Comparison of ENCODE assay signal across 10 mouse cellular contexts in the genomic region with DNA sequence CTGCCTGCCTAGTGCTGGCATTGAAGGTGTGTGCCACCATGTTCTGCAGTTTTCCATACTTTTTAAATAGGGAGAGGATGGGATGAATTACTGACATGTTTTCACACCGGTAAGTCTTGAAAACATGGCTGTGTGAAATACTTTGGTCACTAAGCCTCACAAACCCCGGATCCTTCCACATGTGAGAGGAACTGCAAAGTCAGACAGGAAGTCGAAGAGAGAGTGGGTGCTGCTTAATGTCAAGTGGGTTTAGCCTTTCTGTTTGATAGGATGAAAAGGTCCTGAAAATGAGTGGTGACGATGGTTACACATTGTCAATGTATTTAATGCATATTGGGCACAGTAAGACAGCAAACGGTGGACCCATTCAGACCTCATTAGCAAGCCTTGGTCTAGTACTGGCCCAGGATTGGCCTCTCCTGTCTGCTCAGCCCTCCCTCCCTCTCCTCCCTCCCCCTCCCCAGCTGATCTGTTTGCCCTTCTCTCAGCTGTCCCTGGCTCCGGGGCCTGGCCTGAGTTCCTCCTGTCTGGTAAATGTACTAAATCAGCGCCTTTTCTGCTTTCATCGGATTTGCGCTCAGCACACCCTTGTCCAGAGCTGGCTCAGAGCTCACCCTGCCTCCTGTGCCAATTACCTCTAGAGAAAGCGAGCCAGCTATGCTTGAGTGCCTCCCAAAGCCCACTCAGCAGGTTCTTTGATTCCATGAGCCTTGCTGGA. TPM values are rescaled to one million over a fixed set of nuclear protein-coding genes. Genes with fewer than 3 reads are reported as not detected.
DNase-seq lines count a peak whose midpoint lies in the region; ATAC-seq and TF ChIP-seq lines count a peak whose summit lies in the region.
"Had no signal": no experiment of that assay in that cellular context is flagged by ENCODE, and none has a peak within 500 bp of the region (broad histone marks: within the 10 kb centered on the region; RNA-seq: fewer than 3 reads in every experiment).

No protein-coding gene starts in this region.

- no peak for TF ChIP-seq CTCF in hindbrain, postnatal 0 days (IDR thresholded peaks at IDR 0.05; ENCODE audit: low read depth)

- DNase-seq in lung, postnatal 14 days: no peak
- DNase-seq in embryo, embryonic 11 days: peak; percentile 65
- peak; percentile 81 for DNase-seq in hindbrain, postnatal 0 days (ENCODE audit: low spot score)
- DNase-seq in ovary, postnatal 36 days (ENCODE audit: low spot score): no peak

- no peaks in the 10 kb centered on the region for H3K27me3 ChIP-seq in lung, embryonic 15.5 days
- no peaks in the 10 kb centered on the region for H3K27me3 ChIP-seq in hindbrain, postnatal 0 days (ENCODE audit: insufficient read depth, low read length)
- H3K27me3 ChIP-seq in midbrain, embryonic 15.5 days (replicated peaks): no peaks in the 10 kb centered on the region
- H3K27me3 ChIP-seq in intestine, embryonic 15.5 days (replicated peaks): no peaks in the 10 kb centered on the region
- H3K27me3 ChIP-seq: Patski had no signal

- H3K27ac ChIP-seq in lung, embryonic 15.5 days: no peak overlapping the region
- no peak overlapping the region for H3K27ac ChIP-seq in hindbrain, postnatal 0 days
- no peak overlapping the region for H3K27ac ChIP-seq in midbrain, embryonic 15.5 days
- H3K27ac ChIP-seq in intestine, embryonic 15.5 days: no peak overlapping the region
- H3K27ac ChIP-seq: macrophage had no signal

- no peaks in the 10 kb centered on the region; the same call in 1 of the 2 replicates for H3K4me1 ChIP-seq in lung, embryonic 15.5 days
- H3K4me1 ChIP-seq in hindbrain, postnatal 0 days (ENCODE audit: insufficient read depth, low read length): no peaks in the 10 kb centered on the region
- H3K4me1 ChIP-seq in midbrain, embryonic 15.5 days: peaks cover 6% of the 10 kb centered on the region
- 0 out of 2 replicates have a peak, but pooled peaks cover 4% of the 10 kb centered on the region for H3K4me1 ChIP-seq in intestine, embryonic 15.5 days (replicated peaks)

- H3K36me3 ChIP-seq in lung, embryonic 15.5 days: no peaks in the 10 kb centered on the region
- no peaks in the 10 kb centered on the region for H3K36me3 ChIP-seq in hindbrain, postnatal 0 days (ENCODE audit: insufficient read depth, low read length)
- H3K36me3 ChIP-seq in midbrain, embryonic 15.5 days (replicated peaks): no peaks in the 10 kb centered on the region
- H3K36me3 ChIP-seq in intestine, embryonic 15.5 days: no peaks in the 10 kb centered on the region

- no peak overlapping the region for H3K4me2 ChIP-seq in lung, embryonic 15.5 days
- no peak overlapping the region for H3K4me2 ChIP-seq in hindbrain, postnatal 0 days (ENCODE audit: low read depth, low read length)
- no peak overlapping the region for H3K4me2 ChIP-seq in midbrain, embryonic 15.5 days
- H3K4me2 ChIP-seq in intestine, embryonic 15.5 days (replicated peaks): no peak overlapping the region

- no peak overlapping the region for H3K4me3 ChIP-seq in lung, embryonic 15.5 days
- H3K4me3 ChIP-seq in hindbrain, postnatal 0 days (ENCODE audit: low read length): no peak overlapping the region
- H3K4me3 ChIP-seq in midbrain, embryonic 15.5 days: no peak overlapping the region
- no peak overlapping the region for H3K4me3 ChIP-seq in intestine, embryonic 15.5 days (replicated peaks)

- no peaks in the 10 kb centered on the region for H3K9me3 ChIP-seq in lung, embryonic 15.5 days
- no peaks in the 10 kb centered on the region for H3K9me3 ChIP-seq in hindbrain, postnatal 0 days (ENCODE audit: low read length)
- no peaks in the 10 kb centered on the region for H3K9me3 ChIP-seq in midbrain, embryonic 15.5 days
- H3K9me3 ChIP-seq in intestine, embryonic 15.5 days: no peaks in the 10 kb centered on the region

- 53% methylated on average over 10 of the region's 10 CpGs for WGBS in lung, embryonic 15.5 days
- WGBS in hindbrain, postnatal 0 days: 32% methylated on average over 10 of the region's 10 CpGs
- WGBS in midbrain, embryonic 15.5 days: 28% methylated on average over 10 of the region's 10 CpGs
- 44% methylated on average over 10 of the region's 10 CpGs for WGBS in intestine, embryonic 15.5 days

- ATAC-seq in lung, embryonic 15.5 days (ENCODE audit: borderline replicate concordance, extremely low read depth, low FRiP score, low TSS enrichment): 0 out of 2 replicates have a peak, but pooled peaks have one; percentile 31
- ATAC-seq in hindbrain, postnatal 0 days: peak; percentile 91
- peak; percentile 72 for ATAC-seq in midbrain, embryonic 15.5 days (replicated peaks)
- ATAC-seq in intestine, embryonic 15.5 days: no peak
- ATAC-seq in granulocyte monocyte progenitor cell, adult 5-6 weeks (replicated peaks; ENCODE audit: poor library complexity, severe bottlenecking): no peak
- ATAC-seq: Patski had no signal

- H3K9ac ChIP-seq in lung, embryonic 15.5 days: no peak overlapping the region
- H3K9ac ChIP-seq in hindbrain, postnatal 0 days (replicated peaks; ENCODE audit: low read length): no peak overlapping the region
- no peak overlapping the region for H3K9ac ChIP-seq in midbrain, embryonic 15.5 days
- H3K9ac ChIP-seq in intestine, embryonic 15.5 days: no peak overlapping the region

RNA-seq across cellular contexts. Expression of a gene that starts 6.7 kb away (rescaled TPM):
- 2.5 and 2.6 TPM in 2 replicates for polyA plus RNA-seq in lung, embryonic 15.5 days (2015; fragmentation: Nextera tagmentation; extraction: Ambion mirVana)
- total RNA-seq in hindbrain, postnatal 0 days (2014; rRNA removed): 3.6 and 4.5 TPM in 2 replicates
- polyA plus RNA-seq in hindbrain, postnatal 0 days (2015; fragmentation: Nextera tagmentation; extraction: Ambion mirVana): 0.89 and 1.0 TPM in 2 replicates
- polyA plus RNA-seq in midbrain, embryonic 15.5 days (2015; fragmentation: Nextera tagmentation; extraction: Ambion mirVana): 2.0 and 2.1 TPM in 2 replicates
- polyA plus RNA-seq in intestine, embryonic 15.5 days (2015; fragmentation: Nextera tagmentation; extraction: Ambion mirVana): 2.6 and 2.7 TPM in 2 replicates
- 0.15 and 1.6 TPM in 2 replicates for total RNA-seq in granulocyte monocyte progenitor cell, adult 5-6 weeks (2014; fragmentation: Nextera tagmentation)
- total RNA-seq in granulocyte monocyte progenitor cell, adult 5-6 weeks (2017): 0.21 TPM in 1 of 2 replicates, not detected in the other

Comparison
In these comparisons a context has a peak if more than half of its experiments do, and no peak if none do; other contexts are left out.
1. ATAC-seq: peak in lung, embryonic 15.5 days (single experiment), hindbrain, postnatal 0 days (single experiment) and midbrain, embryonic 15.5 days (single experiment); none in intestine, embryonic 15.5 days (single experiment) and granulocyte monocyte progenitor cell, adult 5-6 weeks (single experiment).
2. DNase-seq: peak in embryo, embryonic 11 days (single experiment) and hindbrain, postnatal 0 days (single experiment); none in lung, postnatal 14 days (single experiment) and ovary, postnatal 36 days (single experiment).